Mouse (Mus musculus) adipocyte (in vitro differentiated cells): ENCODE measurements around the gene Flt3.

ENCODE experiments used
- DNase-seq: peaks from one replicate; pipeline ENCODE4 v3.0.0-alpha.2; 2016; ENCODE audit warnings: low spot score

Gene Flt3

GRCm38 (mm10) chr5:147284365-147284764 lies 115.9 kb downstream of the Flt3 start:
- DNase-seq = no peak
